Mouse (Mus musculus) C2C12 (cell line): ENCODE data around the gene Ap1s2. TPM values are rescaled to one million over a fixed set of nuclear protein-coding genes. Genes with fewer than 3 reads are reported as not detected.

Experiments used
- H3K27me3 ChIP-seq: one replicate; pipeline ENCODE4 v1.6.1; 2011; ENCODE audit not compliant: control insufficient read depth, insufficient read depth, insufficient read length
- H3K36me3 ChIP-seq: one replicate; pipeline ENCODE4 v1.6.1; 2011; ENCODE audit not compliant: control insufficient read depth, insufficient read depth
- H3K4me3 ChIP-seq: one replicate; pipeline ENCODE4 v1.5.1; 2011; ENCODE audit warnings: mild to moderate bottlenecking, control low read depth; ENCODE audit not compliant: poor library complexity, insufficient read depth, severe bottlenecking
- H3K79me2 ChIP-seq: one replicate; pipeline ENCODE4 v1.6.1; 2011; ENCODE audit not compliant: control insufficient read depth, insufficient read depth
- H3K79me3 ChIP-seq: one replicate; pipeline ENCODE4 v1.6.1; 2011; ENCODE audit warnings: low read depth, control low read depth
- H3ac ChIP-seq: one replicate; pipeline ENCODE3; 2011; ENCODE audit warnings: low read depth; ENCODE audit not compliant: control insufficient read depth, insufficient read length
- CEBPB ChIP-seq: IDR thresholded peaks from one replicate; pipeline ENCODE4 v1.6.1; 2011; ENCODE audit warnings: low read depth, mild to moderate bottlenecking, control low read depth, moderate library complexity
- CTCF ChIP-seq: IDR thresholded peaks from one replicate; pipeline ENCODE4 v1.5.1; 2011; ENCODE audit not compliant: control insufficient read depth, insufficient read depth, insufficient read length
- FOSL1 ChIP-seq: IDR thresholded peaks from one replicate; pipeline ENCODE4 v1.8.0; 2011; ENCODE audit warnings: mild to moderate bottlenecking, low read length; ENCODE audit not compliant: poor library complexity, insufficient read depth, severe bottlenecking
- MAX ChIP-seq: IDR thresholded peaks from one replicate; pipeline ENCODE4 v1.6.1; 2011; ENCODE audit warnings: mild to moderate bottlenecking, control low read depth
- MYOD1 ChIP-seq: IDR thresholded peaks from one replicate; pipeline ENCODE4 v1.6.1; 2011; ENCODE audit warnings: low read depth; ENCODE audit not compliant: control insufficient read depth, insufficient read length
- MYOG ChIP-seq: IDR thresholded peaks from one replicate; pipeline ENCODE4 v1.6.1; 2011; ENCODE audit not compliant: control insufficient read depth, insufficient read length; ENCODE audit errors: extremely low read depth
- USF1 ChIP-seq: IDR thresholded peaks from one replicate; pipeline ENCODE4 v1.6.1; 2011; ENCODE audit warnings: low read depth, mild to moderate bottlenecking, control low read depth, moderate library complexity
- polyA plus RNA-seq: library from polyadenylated mRNA; unstranded; fragments of >200 nt; fragmentation: generic; extraction: Trizol; gene quantifications from one replicate; pipeline ENCODE4 v1.2.1, GENCODE M21; 2012; ENCODE audit warnings: missing spikeins

The Ap1s2 gene
- polyA plus RNA-seq, 1 experiment, result 18.1 TPM

GRCm38 (mm10) chrX:163879039-163879438, 29.8 kb upstream of the Ap1s2 start:
- Histone ChIP-seq H3K79me3 (no peaks in the 10 kb centered on the region), H3K27me3 (no peaks in the 10 kb centered on the region), H3K79me2 (no peaks in the 10 kb centered on the region), H3ac (no peak overlapping the region), H3K36me3 (no peaks in the 10 kb centered on the region), H3K4me3 (no peak overlapping the region)
- TF ChIP-seq CTCF, result no peak
- TF ChIP-seq MYOG, result no peak
- TF ChIP-seq CEBPB, result no peak
- TF ChIP-seq MYOD1, result no peak
- no peak for TF ChIP-seq FOSL1
- TF ChIP-seq USF1, result no peak

DNA sequence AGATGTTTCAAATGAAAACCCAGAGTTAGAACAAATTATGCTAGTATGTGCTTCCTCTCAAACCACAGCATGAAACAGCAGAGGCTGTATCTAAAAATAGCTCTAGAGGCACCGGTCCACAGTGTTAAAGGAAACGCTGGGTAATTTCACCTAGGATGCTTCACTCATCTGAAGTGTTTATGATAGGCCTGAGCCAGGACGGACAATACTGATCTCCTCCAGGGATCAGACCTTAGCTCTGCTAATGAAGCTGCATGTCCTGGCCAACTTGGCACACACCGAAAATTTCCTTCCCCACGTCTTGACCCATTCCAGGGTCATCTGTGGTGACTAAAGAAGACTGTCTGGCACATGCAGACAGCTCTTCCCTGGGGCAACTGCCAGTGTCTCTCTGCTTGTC, 29.4 kb upstream of the Ap1s2 start:
- no peak overlapping the region for H3ac ChIP-seq
- H3K4me3 ChIP-seq, result no peak overlapping the region
- H3K79me3 ChIP-seq, result no peaks in the 10 kb centered on the region
- H3K27me3 ChIP-seq, result no peaks in the 10 kb centered on the region
- H3K79me2 ChIP-seq, result no peaks in the 10 kb centered on the region
- H3K36me3 ChIP-seq, result no peaks in the 10 kb centered on the region
- no peak for TF ChIP-seq FOSL1
- TF ChIP-seq CTCF, result no peak
- no peak for TF ChIP-seq MYOG
- no peak for TF ChIP-seq MYOD1
- no peak for TF ChIP-seq MAX
- TF ChIP-seq USF1, result no peak
- no peak for TF ChIP-seq CEBPB

DNA sequence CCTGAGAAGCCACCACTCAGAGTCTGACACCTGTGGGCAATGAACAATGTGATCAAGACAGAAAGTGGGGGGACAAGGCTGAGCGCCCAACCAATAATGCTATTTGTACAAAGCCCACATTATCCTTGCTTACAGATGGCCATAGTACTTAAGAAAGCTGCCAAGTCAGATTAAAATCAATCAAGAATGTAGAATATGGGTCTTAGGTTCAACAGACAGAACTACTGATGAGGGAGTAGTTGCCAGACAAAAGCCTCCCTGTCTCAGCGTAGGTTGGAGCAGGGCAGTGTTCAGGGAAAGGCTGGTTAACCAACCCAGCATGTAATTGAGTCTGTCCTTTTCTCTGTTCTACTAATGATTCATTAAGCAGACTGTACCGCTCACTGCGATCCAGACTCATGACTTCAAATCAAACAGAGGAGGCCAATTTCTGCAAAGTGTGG, 23.3 kb upstream of the Ap1s2 start:
- no peak for TF ChIP-seq MAX
- H3K79me3 ChIP-seq, result no peaks in the 10 kb centered on the region
- H3ac ChIP-seq, result no peak overlapping the region
- no peaks in the 10 kb centered on the region for H3K27me3 ChIP-seq
- H3K4me3 ChIP-seq, result no peak overlapping the region
- no peaks in the 10 kb centered on the region for H3K36me3 ChIP-seq
- H3K79me2 ChIP-seq, result no peaks in the 10 kb centered on the region

DNA sequence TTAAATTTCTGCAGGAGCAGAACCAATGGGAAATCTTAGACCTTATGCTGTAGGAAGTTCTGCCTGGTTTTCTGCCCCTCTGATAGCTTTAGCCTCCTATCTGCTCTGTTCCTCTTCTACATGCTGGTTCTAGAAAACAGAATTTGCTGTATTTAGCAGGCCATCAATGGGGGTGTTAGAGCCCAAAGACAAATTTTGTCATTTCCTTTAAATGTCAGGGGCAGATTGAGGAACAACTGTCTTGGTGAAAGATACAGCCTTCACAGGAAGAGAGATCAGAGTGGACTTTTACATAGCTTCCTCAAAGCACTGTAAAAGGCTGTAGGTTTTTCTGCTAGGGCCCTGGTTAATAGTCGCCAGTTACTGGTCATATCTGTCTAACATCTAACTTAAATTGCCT, 11.5 kb upstream of the Ap1s2 start:
- Histone ChIP-seq H3K36me3 (no peaks in the 10 kb centered on the region), H3K79me3 (no peaks in the 10 kb centered on the region), H3K79me2 (no peaks in the 10 kb centered on the region), H3ac (no peak overlapping the region), H3K27me3 (no peaks in the 10 kb centered on the region), H3K4me3 (no peak overlapping the region)
- no peak for TF ChIP-seq MYOD1

DNA sequence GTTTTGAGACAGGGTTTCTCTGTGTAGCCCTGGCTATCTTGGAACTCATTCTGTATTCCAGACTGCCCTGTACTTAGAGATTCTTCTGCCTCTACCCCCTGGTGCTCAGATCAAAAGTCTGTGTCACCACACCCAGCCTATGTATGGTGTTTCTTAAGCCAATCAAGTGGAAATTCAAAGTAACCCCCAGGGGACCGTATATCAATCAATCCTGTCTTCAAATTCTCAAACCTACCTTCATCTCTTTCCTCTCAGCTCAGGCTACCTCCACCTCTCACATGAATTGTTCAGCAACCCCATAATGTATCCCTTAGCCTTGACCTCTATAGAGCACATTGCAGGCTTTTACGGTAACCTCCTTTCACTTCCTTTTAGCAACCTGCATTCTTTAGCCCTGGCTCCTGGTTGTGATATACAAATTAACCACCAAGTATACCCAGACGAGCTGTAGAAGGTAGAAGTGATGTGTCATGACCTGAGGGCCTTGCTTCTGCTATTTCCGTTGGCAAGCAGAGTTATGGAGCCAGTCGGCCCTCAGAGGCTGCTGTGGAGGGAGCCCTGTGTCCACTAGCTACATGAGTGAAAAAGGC, 9.3 kb upstream of the Ap1s2 start:
- no peaks in the 10 kb centered on the region for H3K27me3 ChIP-seq
- H3K79me3 ChIP-seq, result no peaks in the 10 kb centered on the region
- no peaks in the 10 kb centered on the region for H3K79me2 ChIP-seq
- no peak overlapping the region for H3K4me3 ChIP-seq
- no peak for TF ChIP-seq MYOD1
- no peak for TF ChIP-seq MYOG
- no peak overlapping the region for H3ac ChIP-seq
- no peaks in the 10 kb centered on the region for H3K36me3 ChIP-seq

GRCm38 (mm10) chrX:163906861-163907260, 2.0 kb upstream of the Ap1s2 start:
- TF ChIP-seq FOSL1 (no peak), MYOD1 (no peak), MAX (no peak), CEBPB (no peak), USF1 (no peak), MYOG (no peak), CTCF (no peak)
- Histone ChIP-seq H3ac (no peak overlapping the region), H3K79me3 (peaks cover 4% of the 10 kb centered on the region), H3K36me3 (no peaks in the 10 kb centered on the region), H3K4me3 (no peak overlapping the region), H3K27me3 (no peaks in the 10 kb centered on the region), H3K79me2 (peaks cover 12% of the 10 kb centered on the region)

GRCm38 (mm10) chrX:163908003-163908336, 847 bp upstream of the Ap1s2 start:
- Histone ChIP-seq H3K27me3 (no peaks in the 10 kb centered on the region), H3K36me3 (no peaks in the 10 kb centered on the region), H3K79me3 (peaks cover 4% of the 10 kb centered on the region), H3K79me2 (peaks cover 12% of the 10 kb centered on the region), H3ac (no peak overlapping the region), H3K4me3 (peak overlapping the region; percentile 40)
- no peak for TF ChIP-seq USF1
